Mouse (Mus musculus) kidney, adult 8-10 months (tissue): ENCODE results near the gene Sarnp.

ENCODE experiments used
- DNase-seq, 2 experiments: peaks; one replicate each; pipeline ENCODE4 v3.0.0; 2022

The Sarnp gene

GRCm38 (mm10) chr10:128891296-128892094 lies 74.4 kb downstream of the Sarnp start, which contains the start of gene Gdf11:
Gene Gdf11 (minus strand): TSS chr10:128891718.
- no peak for DNase-seq

- no peak for DNase-seq
These were observed 75.1 kb downstream of the Sarnp start for GRCm38 (mm10) chr10:128892246-128892645.

GRCm38 (mm10) chr10:128895437-128895836 lies 78.3 kb downstream of the Sarnp start:
- peak; percentile 85 to 89 for DNase-seq

- DNase-seq = peak; percentile 43 to 62
These were observed 79.0 kb downstream of the Sarnp start for GRCm38 (mm10) chr10:128895952-128896693.

- no peak for DNase-seq
These were observed 79.7 kb downstream of the Sarnp start for GRCm38 (mm10) chr10:128896807-128897206.

GRCm38 (mm10) chr10:128897501-128897900 lies 80.4 kb downstream of the Sarnp start:
- no peak for DNase-seq

GRCm38 (mm10) chr10:128899759-128900490 lies 82.8 kb downstream of the Sarnp start:
- DNase-seq = peak; percentile 81 to 89

GRCm38 (mm10) chr10:128900698-128901097 lies 83.6 kb downstream of the Sarnp start, which contains the start of gene Cd63:
Gene Cd63 (plus strand): TSS chr10:128900989.
- peak in 1 of 2 experiments; percentile 5 for DNase-seq

GRCm38 (mm10) chr10:128901409-128901808 lies 84.3 kb downstream of the Sarnp start:
- DNase-seq = no peak

- peak in 1 of 2 experiments; percentile 52 for DNase-seq
These were observed 85.4 kb downstream of the Sarnp start for GRCm38 (mm10) chr10:128902409-128902988.

- DNase-seq = peak; percentile 65 to 74
These were observed 87.7 kb downstream of the Sarnp start for GRCm38 (mm10) chr10:128904812-128905211.

GRCm38 (mm10) chr10:128908778-128909448 lies 91.8 kb downstream of the Sarnp start:
- DNase-seq = peak; percentile 82 to 83

- peak; percentile 91 to 94 for DNase-seq
These were observed 92.5 kb downstream of the Sarnp start for GRCm38 (mm10) chr10:128909567-128910028.

GRCm38 (mm10) chr10:128910066-128910841 lies 93.1 kb downstream of the Sarnp start:
- DNase-seq = peak in 1 of 2 experiments; percentile 61

- no peak for DNase-seq
These were observed 94.3 kb downstream of the Sarnp start for GRCm38 (mm10) chr10:128911430-128911829.

GRCm38 (mm10) chr10:128912268-128912667 lies 95.1 kb downstream of the Sarnp start:
- no peak for DNase-seq

- DNase-seq = no peak
These were observed 95.7 kb downstream of the Sarnp start for GRCm38 (mm10) chr10:128912791-128913190.

- DNase-seq = peak; percentile 85 to 95
These were observed 96.1 kb downstream of the Sarnp start for GRCm38 (mm10) chr10:128913219-128913618.

GRCm38 (mm10) chr10:128913696-128914095 lies 96.6 kb downstream of the Sarnp start:
- DNase-seq = peak in 1 of 2 experiments; percentile 37

- DNase-seq = no peak
These were observed 98.4 kb downstream of the Sarnp start for GRCm38 (mm10) chr10:128915550-128915949.

- no peak for DNase-seq
These were observed 99.5 kb downstream of the Sarnp start for GRCm38 (mm10) chr10:128916665-128917064.
